Mouse (Mus musculus) ES-Bruce4 (cell line): Measurements from ENCODE around the gene Adap1.

Experiments
- CTCF ChIP-seq: IDR thresholded peaks from one replicate; pipeline ENCODE4 v1.8.1; 2011; ENCODE audit warnings: low read depth, low read length
- EP300 ChIP-seq: IDR thresholded peaks from 2 replicates; pipeline ENCODE4 v1.6.1; 2011; ENCODE audit warnings: low read depth, low read length; ENCODE audit not compliant: insufficient read depth
- POLR2A ChIP-seq: IDR thresholded peaks from one replicate; pipeline ENCODE4 v1.8.1; 2011; ENCODE audit warnings: low read length; ENCODE audit not compliant: insufficient read depth

- TF ChIP-seq CTCF (no peak), POLR2A (no peak), EP300 (no peak)
Measured at GRCm38 (mm10) chr5:139324045-139324491, 1.4 kb downstream of the Adap1 start.
